Mouse (Mus musculus): ENCODE measurements around the gene Hist1h4i. TPM values are rescaled to one million over a fixed set of nuclear protein-coding genes. Genes with fewer than 3 reads are reported as not detected.

The Hist1h4i gene
- total RNA-seq, 2 experiments from 2014 or later = 34.9 to 127 TPM

Other genes starting within 250 kb of the Hist1h4i start
- 340 and 370 TPM in 2 replicates for gene Hist1h2bq, start 231.2 kb downstream of the Hist1h4i start, total RNA-seq (2015)
- gene Hist1h2bq, start 231.2 kb downstream of the Hist1h4i start, total RNA-seq (2017) = 37.2 and 71.4 TPM in 2 replicates
- gene Hist1h2ao, start 230.9 kb downstream of the Hist1h4i start, total RNA-seq (2015) = 149 and 256 TPM in 2 replicates
- gene Hist1h2ao, start 230.9 kb downstream of the Hist1h4i start, total RNA-seq (2017) = 2,161 and 2,311 TPM in 2 replicates
- gene Hist1h4m, start 229.6 kb downstream of the Hist1h4i start, total RNA-seq (2015) = 67.9 and 71.7 TPM in 2 replicates
- 1,995 and 3,050 TPM in 2 replicates for gene Hist1h4m, start 229.6 kb downstream of the Hist1h4i start, total RNA-seq (2017)
- 60.0 and 63.1 TPM in 2 replicates for gene Hist1h4n, start 209.2 kb downstream of the Hist1h4i start, total RNA-seq (2015)
- gene Hist1h4n, start 209.2 kb downstream of the Hist1h4i start, total RNA-seq (2017) = 1,683 and 2,067 TPM in 2 replicates
- gene Hist1h2ap, start 207.9 kb downstream of the Hist1h4i start, total RNA-seq (2015) = 111 and 142 TPM in 2 replicates
- 857 and 1,070 TPM in 2 replicates for gene Hist1h2ap, start 207.9 kb downstream of the Hist1h4i start, total RNA-seq (2017)
- gene Hist1h2br, start 207.6 kb downstream of the Hist1h4i start, total RNA-seq (2015) = 322 and 378 TPM in 2 replicates
- gene Hist1h2br, start 207.6 kb downstream of the Hist1h4i start, total RNA-seq (2017) = 273 and 294 TPM in 2 replicates
- 0.23 and 0.36 TPM in 2 replicates for gene Zfp184, start 96.3 kb downstream of the Hist1h4i start, total RNA-seq (2015)
- 0.65 TPM in 1 of 2 replicates, not detected in the other for gene Zfp184, start 96.3 kb downstream of the Hist1h4i start, total RNA-seq (2017)
- gene Pom121l2, start 60.2 kb downstream of the Hist1h4i start, total RNA-seq (2015) = not detected in 2 replicates
- gene Pom121l2, start 60.2 kb downstream of the Hist1h4i start, total RNA-seq (2017) = not detected in 2 replicates
- 3.7 and 4.3 TPM in 2 replicates for gene Prss16, start 31.6 kb downstream of the Hist1h4i start, total RNA-seq (2015)
- 2.8 and 5.2 TPM in 2 replicates for gene Prss16, start 31.6 kb downstream of the Hist1h4i start, total RNA-seq (2017)
- gene Hist1h2ah, start 5.8 kb downstream of the Hist1h4i start, total RNA-seq (2015) = 0.91 and 1.1 TPM in 2 replicates
- 48.2 and 145 TPM in 2 replicates for gene Hist1h2ah, start 5.8 kb downstream of the Hist1h4i start, total RNA-seq (2017)
- 78.9 and 108 TPM in 2 replicates for gene Hist1h2bk, start 5.5 kb downstream of the Hist1h4i start, total RNA-seq (2015)
- gene Hist1h2bk, start 5.5 kb downstream of the Hist1h4i start, total RNA-seq (2017) = 1,539 and 1,747 TPM in 2 replicates
- 43.5 and 58.5 TPM in 2 replicates for gene Hist1h2ag, start 1.6 kb upstream of the Hist1h4i start, total RNA-seq (2015)
- gene Hist1h2ag, start 1.6 kb upstream of the Hist1h4i start, total RNA-seq (2017) = 942 and 986 TPM in 2 replicates
- 57.4 and 58.7 TPM in 2 replicates for gene Hist1h2bj, start 1.9 kb upstream of the Hist1h4i start, total RNA-seq (2015)
- 645 and 753 TPM in 2 replicates for gene Hist1h2bj, start 1.9 kb upstream of the Hist1h4i start, total RNA-seq (2017)
- gene Vmn1r188, start 43.1 kb upstream of the Hist1h4i start, total RNA-seq (2015) = not detected in 2 replicates
- gene Vmn1r188, start 43.1 kb upstream of the Hist1h4i start, total RNA-seq (2017) = not detected in 2 replicates
- not detected in 2 replicates for gene Vmn1r189, start 64.5 kb upstream of the Hist1h4i start, total RNA-seq (2015)
- gene Vmn1r189, start 64.5 kb upstream of the Hist1h4i start, total RNA-seq (2017) = not detected in 2 replicates
- gene Vmn1r191, start 142.6 kb upstream of the Hist1h4i start, total RNA-seq (2015) = not detected in 2 replicates
- not detected in 2 replicates for gene Vmn1r191, start 142.6 kb upstream of the Hist1h4i start, total RNA-seq (2017)
- not detected in 2 replicates for gene Vmn1r192, start 149.8 kb upstream of the Hist1h4i start, total RNA-seq (2015)
- gene Vmn1r192, start 149.8 kb upstream of the Hist1h4i start, total RNA-seq (2017) = 0.04 TPM in 1 of 2 replicates, not detected in the other
- gene Vmn1r193, start 181.8 kb upstream of the Hist1h4i start, total RNA-seq (2015) = not detected in 2 replicates
- gene Vmn1r193, start 181.8 kb upstream of the Hist1h4i start, total RNA-seq (2017) = not detected in 2 replicates
- gene Vmn1r194, start 202.9 kb upstream of the Hist1h4i start, total RNA-seq (2015) = not detected in 2 replicates
- not detected in 2 replicates for gene Vmn1r194, start 202.9 kb upstream of the Hist1h4i start, total RNA-seq (2017)
- gene Vmn1r195, start 229.2 kb upstream of the Hist1h4i start, total RNA-seq (2015) = not detected in 2 replicates
- gene Vmn1r195, start 229.2 kb upstream of the Hist1h4i start, total RNA-seq (2017) = not detected in 2 replicates
- not detected in 2 replicates for gene Vmn1r196, start 248.6 kb upstream of the Hist1h4i start, total RNA-seq (2015)
- not detected in 2 replicates for gene Vmn1r196, start 248.6 kb upstream of the Hist1h4i start, total RNA-seq (2017)